Mouse (Mus musculus) embryonic fibroblast, embryonic 13.5 days (primary cell): ENCODE data around the gene Tiam1.

ENCODE experiments used
- CTCF ChIP-seq: IDR thresholded peaks from 2 replicates; pipeline ENCODE4 v1.5.1; 2011; ENCODE audit warnings: mild to moderate bottlenecking, control low read depth, low read length, moderate library complexity, borderline replicate concordance; ENCODE audit not compliant: insufficient read depth
- POLR2A ChIP-seq: IDR thresholded peaks from 2 replicates; pipeline ENCODE4 v1.6.1; 2011; ENCODE audit warnings: low read depth, mild to moderate bottlenecking, control low read depth, low read length, moderate library complexity

- TF ChIP-seq POLR2A: no peak
- TF ChIP-seq CTCF: no peak
Measured at GRCm38 (mm10) chr16:89817301-89817700, 326.3 kb downstream of the Tiam1 start.
